Mouse (Mus musculus) small intestine, adult 2 months (tissue): ENCODE results near the gene Gm10645.

ENCODE experiments used
- CTCF ChIP-seq: fragments of 200-500 bp; IDR thresholded peaks from 2 replicates; pipeline ENCODE4 v1.5.1; 2012; ENCODE audit warnings: low read depth, mild to moderate bottlenecking, control low read depth, inconsistent platforms, low read length, moderate library complexity, mixed read lengths; ENCODE audit not compliant: insufficient replicate concordance, insufficient read length; ENCODE audit errors: extremely low read depth
- POLR2A ChIP-seq: fragments of 200-500 bp; IDR thresholded peaks from 2 replicates; pipeline ENCODE4 v1.6.1; 2012; ENCODE audit warnings: low read depth, mild to moderate bottlenecking, control low read depth, inconsistent platforms, low read length, moderate library complexity

DNA sequence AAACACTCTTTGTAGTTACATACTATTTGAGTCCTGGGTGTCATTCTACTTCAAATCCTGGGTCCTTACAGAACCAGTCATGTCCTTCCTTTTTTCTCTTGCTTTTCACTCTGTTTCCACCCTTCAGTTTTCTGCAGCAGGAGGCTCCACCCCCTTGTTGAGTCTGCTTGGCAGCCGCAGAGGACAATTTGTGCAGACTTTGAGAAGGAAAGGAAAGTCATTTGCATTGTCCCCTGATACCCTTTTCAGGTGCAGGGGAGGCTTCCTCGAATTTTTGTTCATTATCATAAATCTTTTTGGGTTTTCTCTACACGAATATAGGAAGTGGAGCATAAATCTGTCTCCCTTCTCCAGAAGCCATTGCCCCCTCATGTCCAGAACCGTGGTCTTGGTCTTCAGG lies 13.5 kb downstream of the Gm10645 start:
- TF ChIP-seq CTCF (no peak), POLR2A (no peak)
